Mouse (Mus musculus) megakaryocyte, embryonic 14.5 days (primary cell): Measurements from ENCODE around the gene Stard3.

Source experiments
- FLI1 ChIP-seq: IDR thresholded peaks from 2 replicates; pipeline ENCODE4 v1.6.1; 2012; ENCODE audit warnings: low read length, inconsistent platforms, mixed read lengths
- GATA1 ChIP-seq: IDR thresholded peaks from 3 replicates; pipeline ENCODE4 v1.6.1; 2012; ENCODE audit warnings: mixed read lengths, low read length, inconsistent platforms, borderline replicate concordance

GRCm38 (mm10) chr11:98412797-98413301 is 54.7 kb downstream of the Stard3 start:
- TF ChIP-seq GATA1 (no peak), FLI1 (no peak)
